Mouse (Mus musculus): ENCODE measurements at regions not wholly inside any gene's neighbourhood (a gene's known extent, or its start where the extent isn't known, plus 50 kb on each side); places are given as distances from the start of the nearest gene placed in this dataset.
A peak's percentile ranks its signal among the peaks of the same experiment; 100 is the strongest.

- no peak for TF ChIP-seq POLR2A (IDR thresholded peaks at IDR 0.05; ENCODE audit: low read depth, low read length)
- no peak for TF ChIP-seq CTCF (IDR thresholded peaks at IDR 0.05; ENCODE audit: borderline replicate concordance, insufficient read depth, low read length)
- H3K27ac ChIP-seq (ENCODE audit: insufficient read depth, low read length) = no peak overlapping the region
Observed at GRCm38 (mm10) chr4:29525051-29525450, 712.1 kb downstream of the Epha7 start.

GRCm38 (mm10) chr4:29525769-29526658 lies 713.1 kb downstream of the Epha7 start:
- Histone ChIP-seq H3K4me3 (ENCODE audit: insufficient read depth, low read length) (no peak overlapping the region), H3K27ac (ENCODE audit: insufficient read depth, low read length) (peak overlapping the region; percentile 93), H3K4me1 (ENCODE audit: control insufficient read depth, insufficient read depth, low read length) (no peaks in the 10 kb centered on the region)
- TF ChIP-seq CTCF (IDR thresholded peaks at IDR 0.05; ENCODE audit: borderline replicate concordance, insufficient read depth, low read length) (no peak), POLR2A (IDR thresholded peaks at IDR 0.05; ENCODE audit: low read depth, low read length) (no peak)

More at GRCm38 (mm10) chr4:29525051-29525450, 712.1 kb downstream of the Epha7 start:
- Histone ChIP-seq H3K4me3 (ENCODE audit: insufficient read depth, low read length) (no peak overlapping the region), H3K4me1 (ENCODE audit: control insufficient read depth, insufficient read depth, low read length) (no peaks in the 10 kb centered on the region)

All from embryonic fibroblast, embryonic 13.5 days (primary cell).